Mouse (Mus musculus) liver, adult 2 months (tissue): ENCODE data around the gene Wdr1. TPM values are rescaled to one million over a fixed set of nuclear protein-coding genes. Genes with fewer than 3 reads are reported as not detected.

Experiments used
- DNase-seq: peaks from one replicate; pipeline ENCODE4 v3.0.0-alpha.2; 2011; ENCODE audit warnings: low read depth, low spot score; ENCODE audit errors: extremely low read depth
- H3K27ac ChIP-seq: fragments of 200-500 bp; replicated peaks from 2 replicates; pipeline ENCODE4 v1.5.1; 2012; ENCODE audit warnings: low read depth, mild to moderate bottlenecking, control low read depth, inconsistent platforms, low read length; ENCODE audit not compliant: insufficient read depth
- H3K27me3 ChIP-seq: fragments of 200-500 bp; 2 replicates; pipeline ENCODE4 v1.6.1; 2012; ENCODE audit warnings: mild to moderate bottlenecking, moderate library complexity, low read length, inconsistent platforms; ENCODE audit not compliant: control insufficient read depth, insufficient read depth
- H3K36me3 ChIP-seq: fragments of 200-500 bp; 2 replicates; pipeline ENCODE4 v1.6.1; 2012; ENCODE audit warnings: low read length, inconsistent platforms; ENCODE audit not compliant: control insufficient read depth, insufficient read depth
- H3K4me1 ChIP-seq: fragments of 200-500 bp; 2 replicates; pipeline ENCODE4 v1.6.1; 2011; ENCODE audit warnings: low read length; ENCODE audit not compliant: control insufficient read depth, insufficient read depth
- H3K4me3 ChIP-seq: fragments of 200-500 bp; 2 replicates; pipeline ENCODE4 v1.5.1; 2011; ENCODE audit warnings: low read depth, mild to moderate bottlenecking, control low read depth, low read length, moderate library complexity; ENCODE audit not compliant: insufficient read depth
- H3K79me2 ChIP-seq: fragments of 200-500 bp; 2 replicates; pipeline ENCODE4 v1.6.1; 2012; ENCODE audit warnings: inconsistent platforms, mild to moderate bottlenecking, low read length, moderate library complexity; ENCODE audit not compliant: control insufficient read depth, insufficient read depth
- H3K9ac ChIP-seq: fragments of 200-500 bp; 2 replicates; pipeline ENCODE4 v1.6.1; 2012; ENCODE audit warnings: low read depth, mild to moderate bottlenecking, control low read depth, inconsistent platforms, low read length
- CTCF ChIP-seq: fragments of 200-500 bp; IDR thresholded peaks from 2 replicates; pipeline ENCODE4 v1.5.1; 2011; ENCODE audit warnings: low read depth, low read length, control low read depth
- POLR2A ChIP-seq: fragments of 200-500 bp; IDR thresholded peaks from 2 replicates; pipeline ENCODE4 v1.6.1; 2011; ENCODE audit warnings: low read length, control low read depth; ENCODE audit not compliant: insufficient read depth; ENCODE audit errors: extremely low read depth
- WGBS: fragments of 180-500 bp; shearing (Covaris S2); methylation state at CpG from one replicate; pipeline ENCODE4 v1.1.7; 2018; 5-methylcytosine and 5-hydroxymethylcytosine counted together
- polyA plus RNA-seq: library from polyadenylated mRNA; depleted of rRNA; stranded (reverse); fragments of >200 nt; gene quantifications from 2 replicates; pipeline ENCODE4 v1.2.3, GENCODE M21; 2012
- total RNA-seq: library from RNA; depleted of rRNA; stranded (reverse); fragments of >200 nt; gene quantifications from 2 replicates; pipeline ENCODE4 v1.2.3, GENCODE M21; 2014

The Wdr1 gene
- total and polyA plus RNA-seq, 2 experiments: 40.4 to 42.1 TPM

DNA sequence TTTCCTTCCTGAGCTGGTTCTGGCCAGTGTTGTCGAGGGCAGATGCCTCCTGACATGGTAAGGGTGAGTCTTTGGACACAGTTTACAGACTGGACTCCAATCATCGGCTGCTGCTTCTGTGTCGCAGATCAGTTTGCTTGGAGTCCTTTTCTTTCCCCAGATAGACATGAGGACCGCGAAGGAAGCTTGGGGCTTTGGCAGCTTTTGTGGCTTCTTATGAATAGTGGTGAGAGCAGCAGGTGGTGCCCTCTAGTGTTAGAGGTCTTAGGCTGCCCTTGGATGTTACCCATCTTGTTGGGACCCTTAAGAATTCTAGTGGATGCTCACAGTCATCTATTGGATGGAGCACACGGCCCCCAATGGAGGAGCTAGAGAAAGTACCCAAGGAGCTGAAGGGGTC is 46.8 kb downstream of the Wdr1 start:
- Histone ChIP-seq H3K4me3 (no peak overlapping the region), H3K36me3 (no peaks in the 10 kb centered on the region), H3K4me1 (no peaks in the 10 kb centered on the region), H3K9ac (no peak overlapping the region), H3K27ac (no peak overlapping the region), H3K27me3 (no peaks in the 10 kb centered on the region), H3K79me2 (no peaks in the 10 kb centered on the region)
- TF ChIP-seq CTCF (peak; percentile 47; the same call in 1 of the 2 replicates), POLR2A (no peak)
- 20% methylated on average over 6 of the region's 6 CpGs for WGBS
- DNase-seq: peak; percentile 77

- TF ChIP-seq POLR2A (no peak), CTCF (no peak)
- DNase-seq: no peak
- Histone ChIP-seq H3K4me1 (no peaks in the 10 kb centered on the region), H3K36me3 (no peaks in the 10 kb centered on the region), H3K27me3 (no peaks in the 10 kb centered on the region), H3K79me2 (no peaks in the 10 kb centered on the region), H3K27ac (no peak overlapping the region), H3K4me3 (no peak overlapping the region), H3K9ac (no peak overlapping the region)
- WGBS: 33% methylated on average over 2 of the region's 2 CpGs
Measured at GRCm38 (mm10) chr5:38512991-38513390, 50.0 kb downstream of the Wdr1 start.

DNA sequence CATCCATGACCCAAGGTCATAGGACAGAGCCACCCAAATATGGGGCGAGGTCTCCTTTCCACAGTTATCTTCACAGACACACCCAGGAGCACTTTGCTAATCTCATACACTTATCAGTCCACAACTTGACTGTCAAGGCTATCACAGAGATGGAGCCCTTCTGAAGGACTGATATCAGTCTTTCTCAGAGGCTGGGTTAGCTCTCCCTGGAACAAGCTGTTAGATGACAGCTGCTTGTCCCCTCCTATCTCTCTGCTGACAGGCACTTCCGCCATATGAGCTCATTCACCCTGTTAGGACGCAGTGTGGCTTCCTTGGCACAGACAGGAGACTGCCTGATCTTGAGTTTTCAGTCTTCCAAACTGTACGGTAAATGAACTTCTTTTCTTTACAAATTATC is 53.5 kb downstream of the Wdr1 start:
- no peak overlapping the region for H3K4me3 ChIP-seq
- H3K27ac ChIP-seq: no peak overlapping the region
- TF ChIP-seq POLR2A (no peak), CTCF (no peak)

DNA sequence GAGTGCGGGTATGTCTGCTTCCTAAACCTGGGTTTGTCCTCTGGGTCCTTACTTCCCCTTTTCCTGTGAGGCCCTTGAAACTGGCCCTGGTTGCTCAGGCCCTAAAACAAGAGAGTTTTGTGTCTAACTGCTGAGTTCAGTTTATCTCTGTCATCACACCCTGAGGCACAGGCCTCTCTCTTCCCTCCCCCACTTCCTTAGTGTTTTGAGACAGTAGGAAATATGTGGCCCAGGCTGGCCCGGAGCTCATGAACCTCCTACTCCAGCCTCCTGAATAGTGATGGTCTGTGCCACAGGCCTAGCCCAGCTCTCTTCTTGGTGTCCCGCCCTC is 57.6 kb downstream of the Wdr1 start:
- Histone ChIP-seq H3K27ac (no peak overlapping the region), H3K79me2 (no peaks in the 10 kb centered on the region), H3K27me3 (no peaks in the 10 kb centered on the region), H3K36me3 (no peaks in the 10 kb centered on the region), H3K4me3 (no peak overlapping the region), H3K4me1 (peaks cover 12% of the 10 kb centered on the region), H3K9ac (no peak overlapping the region)
- TF ChIP-seq CTCF (no peak), POLR2A (no peak)
- DNase-seq: no peak
- WGBS: 82% methylated on average over 3 of the region's 3 CpGs

More for the DNA sequence above, 53.5 kb downstream of the Wdr1 start:
- 88% methylated on average over 4 of the region's 4 CpGs for WGBS
- DNase-seq: no peak
- Histone ChIP-seq H3K9ac (no peak overlapping the region), H3K36me3 (no peaks in the 10 kb centered on the region), H3K27me3 (no peaks in the 10 kb centered on the region), H3K4me1 (no peaks in the 10 kb centered on the region), H3K79me2 (no peaks in the 10 kb centered on the region)

GRCm38 (mm10) chr5:38504747-38505434 is 58.1 kb downstream of the Wdr1 start:
- no peak overlapping the region for H3K4me3 ChIP-seq
- H3K36me3 ChIP-seq: no peaks in the 10 kb centered on the region
- TF ChIP-seq POLR2A (no peak), CTCF (no peak)
- H3K4me1 ChIP-seq: peaks cover 15% of the 10 kb centered on the region
- no peak overlapping the region for H3K9ac ChIP-seq
- DNase-seq: no peak
- 85% methylated on average over 6 of the region's 6 CpGs for WGBS
- 0 out of 2 replicates have a peak overlapping the region, but pooled peaks have one; percentile 34 for H3K27ac ChIP-seq
- no peaks in the 10 kb centered on the region for H3K79me2 ChIP-seq
- H3K27me3 ChIP-seq: no peaks in the 10 kb centered on the region

GRCm38 (mm10) chr5:38504116-38504515 is 58.9 kb downstream of the Wdr1 start:
- no peak overlapping the region for H3K9ac ChIP-seq
- H3K79me2 ChIP-seq: no peaks in the 10 kb centered on the region
- H3K27me3 ChIP-seq: no peaks in the 10 kb centered on the region
- H3K4me1 ChIP-seq: peaks cover 18% of the 10 kb centered on the region
- H3K27ac ChIP-seq: no peak overlapping the region
- no peaks in the 10 kb centered on the region for H3K36me3 ChIP-seq
- DNase-seq: peak; percentile 80
- TF ChIP-seq CTCF: no peak
- no peak for TF ChIP-seq POLR2A
- no peak overlapping the region for H3K4me3 ChIP-seq
- WGBS: 78% methylated on average over 1 of the region's 1 CpGs
